Mouse (Mus musculus) lung, adult 2 months (tissue): ENCODE measurements around the gene Isoc2b. TPM values are rescaled to one million over a fixed set of nuclear protein-coding genes. Genes with fewer than 3 reads are reported as not detected.
"Not testable (repeated sequence)": the region's sequence is repeated elsewhere in the genome, so short reads cannot be mapped to it uniquely, and the experiment has no call there.

Experiments used
- DNase-seq: peaks from one replicate; pipeline ENCODE4 v3.0.0; 2022
- H3K4me1 ChIP-seq: fragments of 200-500 bp; 2 replicates; pipeline ENCODE4 v1.6.1; 2011; ENCODE audit warnings: low read length; ENCODE audit not compliant: control insufficient read depth, insufficient read depth
- H3K4me3 ChIP-seq: fragments of 200-500 bp; replicated peaks from 2 replicates; pipeline ENCODE3; 2011; ENCODE audit warnings: low read depth, mild to moderate bottlenecking, control low read depth, low read length; ENCODE audit errors: extremely low read depth
- CTCF ChIP-seq: fragments of 200-500 bp; IDR thresholded peaks from 2 replicates; pipeline ENCODE4 v1.5.1; 2011; ENCODE audit warnings: mild to moderate bottlenecking, low read length, control low read depth; ENCODE audit not compliant: insufficient read depth
- POLR2A ChIP-seq: fragments of 200-500 bp; IDR thresholded peaks from 2 replicates; pipeline ENCODE4 v1.6.1; 2011; ENCODE audit warnings: low read depth, mild to moderate bottlenecking, control low read depth, low read length, borderline replicate concordance; ENCODE audit errors: extremely low read depth
- WGBS: fragments of 180-500 bp; shearing (Covaris S2); methylation state at CpG from one replicate; pipeline ENCODE4 v1.1.7; 2018; 5-methylcytosine and 5-hydroxymethylcytosine counted together
- polyA plus RNA-seq: library from polyadenylated mRNA; depleted of rRNA; stranded (reverse); fragments of >200 nt; gene quantifications from 2 replicates; pipeline ENCODE4 v1.2.3, GENCODE M21; 2012

Isoc2b gene
- polyA plus RNA-seq, 1 experiment, result 22.3 TPM

- H3K4me1 ChIP-seq, result peaks cover 3% of the 10 kb centered on the region
- WGBS, result 3% methylated on average over 40 of the region's 40 CpGs
- DNase-seq, result peak; percentile 98
- TF ChIP-seq CTCF, result no peak
- peak; percentile 96 for TF ChIP-seq POLR2A
- H3K4me3 ChIP-seq, result peak overlapping the region; percentile 76
Measured at GRCm38 (mm10) chr7:4865579-4866493, 4.2 kb downstream of the Isoc2b start.

GRCm38 (mm10) chr7:4865090-4865489 is 5.0 kb downstream of the Isoc2b start:
- DNase-seq, result peak; percentile 26
- 56% methylated on average over 5 of the region's 5 CpGs for whole genome bisulfite sequencing
- TF ChIP-seq CTCF (peak; percentile 27; the same call in 1 of the 2 replicates), POLR2A (no peak)
- no peak overlapping the region for H3K4me3 ChIP-seq
- H3K4me1 ChIP-seq, result peaks cover 3% of the 10 kb centered on the region

GRCm38 (mm10) chr7:4864130-4864845 is 5.8 kb downstream of the Isoc2b start:
- no peak for DNase-seq
- Histone ChIP-seq H3K4me3 (no peak overlapping the region), H3K4me1 (peaks cover 3% of the 10 kb centered on the region)
- TF ChIP-seq CTCF (no peak), POLR2A (no peak)
- WGBS, result 60% methylated on average over 5 of the region's 5 CpGs

- WGBS, result 61% methylated on average over 7 of the region's 7 CpGs
- H3K4me3 ChIP-seq, result no peak overlapping the region
- DNase-seq, result no peak
- peaks cover 3% of the 10 kb centered on the region for H3K4me1 ChIP-seq
- no peak for TF ChIP-seq POLR2A
- TF ChIP-seq CTCF, result no peak
Measured at GRCm38 (mm10) chr7:4863541-4864080, 6.4 kb downstream of the Isoc2b start.

GRCm38 (mm10) chr7:4863041-4863440 is 7.0 kb downstream of the Isoc2b start:
- H3K4me3 ChIP-seq, result no peak overlapping the region
- H3K4me1 ChIP-seq, result peaks cover 3% of the 10 kb centered on the region
- DNase-seq, result peak; percentile 65
- 13% methylated on average over 1 of the region's 1 CpGs for WGBS
- TF ChIP-seq POLR2A (no peak), CTCF (no peak)

GRCm38 (mm10) chr7:4860926-4861325 is 9.1 kb downstream of the Isoc2b start:
- not testable (repeated sequence) for H3K4me1 ChIP-seq, H3K4me3 ChIP-seq, DNase-seq
- WGBS, result 74% methylated on average over 3 of the region's 3 CpGs

GRCm38 (mm10) chr7:4859418-4859978 is 10.6 kb downstream of the Isoc2b start:
- DNase-seq, result no peak
- TF ChIP-seq CTCF (no peak), POLR2A (no peak)
- WGBS, result 52% methylated on average over 12 of the region's 12 CpGs

GRCm38 (mm10) chr7:4857321-4857720 is 12.7 kb downstream of the Isoc2b start:
- no peak overlapping the region for H3K4me3 ChIP-seq
- TF ChIP-seq POLR2A (no peak), CTCF (no peak)
- 61% methylated on average over 7 of the region's 7 CpGs for WGBS
- H3K4me1 ChIP-seq, result no peaks in the 10 kb centered on the region
- no peak for DNase-seq

More at GRCm38 (mm10) chr7:4859418-4859978, 10.6 kb downstream of the Isoc2b start:
- peaks cover 3% of the 10 kb centered on the region for H3K4me1 ChIP-seq
- no peak overlapping the region for H3K4me3 ChIP-seq

- H3K4me1 ChIP-seq, result no peaks in the 10 kb centered on the region
- 89% methylated on average over 9 of the region's 9 CpGs for whole genome bisulfite sequencing
- TF ChIP-seq POLR2A, result no peak
- TF ChIP-seq CTCF, result no peak
- no peak for DNase-seq
- H3K4me3 ChIP-seq, result no peak overlapping the region
Measured at GRCm38 (mm10) chr7:4856508-4856907, 13.6 kb downstream of the Isoc2b start.
